Mouse (Mus musculus) forebrain, embryonic 16.5 days (tissue): Measurements from ENCODE around the gene Gm13288. TPM values are rescaled to one million over a fixed set of nuclear protein-coding genes. Genes with fewer than 3 reads are reported as not detected.
A peak's percentile ranks its signal among the peaks of the same experiment; 100 is the strongest.
"Not testable (repeated sequence)": the region's sequence is repeated elsewhere in the genome, so short reads cannot be mapped to it uniquely, and the experiment has no call there.

Source experiments
- ATAC-seq: fragments of 200-750 bp; cut with Nextera tagmentation; 2 replicates; pipeline ENCODE4 v1.8.0; 2017; ENCODE audit warnings: mild to moderate bottlenecking, moderate library complexity
- H3K27ac ChIP-seq: fragments of 300-500 bp; sonication (generic); 2 replicates; pipeline ENCODE4 v1.5.1; 2014; ENCODE audit warnings: low read length, control low read depth
- H3K27me3 ChIP-seq: fragments of 300-500 bp; sonication (generic); replicated peaks from 2 replicates; pipeline ENCODE4 v1.6.1; 2014; ENCODE audit warnings: low read length; ENCODE audit not compliant: control insufficient read depth, insufficient read depth
- H3K36me3 ChIP-seq: fragments of 300-500 bp; sonication (generic); 2 replicates; pipeline ENCODE4 v1.6.1; 2014; ENCODE audit not compliant: control insufficient read depth, insufficient read depth
- H3K4me1 ChIP-seq: fragments of 300-500 bp; sonication (generic); replicated peaks from 2 replicates; pipeline ENCODE4 v1.6.1; 2014; ENCODE audit warnings: low read length; ENCODE audit not compliant: control insufficient read depth, insufficient read depth
- H3K4me2 ChIP-seq: fragments of 300-500 bp; sonication (generic); 2 replicates; pipeline ENCODE4 v1.6.1; 2014; ENCODE audit warnings: mild to moderate bottlenecking, low read length, control low read depth
- H3K4me3 ChIP-seq: fragments of 300-500 bp; sonication (generic); replicated peaks from 2 replicates; pipeline ENCODE4 v1.5.1; 2014; ENCODE audit warnings: mild to moderate bottlenecking, low read length, control low read depth
- H3K9ac ChIP-seq: fragments of 300-500 bp; sonication (generic); replicated peaks from 2 replicates; pipeline ENCODE4 v1.6.1; 2014; ENCODE audit warnings: low read depth, low read length, control low read depth
- H3K9me3 ChIP-seq: fragments of 300-500 bp; sonication (generic); 2 replicates; pipeline ENCODE4 v1.6.1; 2016; ENCODE audit warnings: low read length; ENCODE audit not compliant: control insufficient read depth
- WGBS: fragments of 180-500 bp; shearing (Covaris S2); extraction: QIAGEN DNeasy Blood & Tissue Kit; methylation state at CpG from one replicate; pipeline ENCODE4 v1.1.7; 2014; 5-methylcytosine and 5-hydroxymethylcytosine counted together
- polyA plus RNA-seq: library from polyadenylated mRNA; unstranded; fragments of >200 nt; fragmentation: Nextera tagmentation; extraction: Ambion mirVana; gene quantifications from 2 replicates; pipeline ENCODE4 v1.2.1, GENCODE M21; 2015

Gene Gm13288
- polyA plus RNA-seq, 1 experiment from 2014 or later, result not detected

DNA sequence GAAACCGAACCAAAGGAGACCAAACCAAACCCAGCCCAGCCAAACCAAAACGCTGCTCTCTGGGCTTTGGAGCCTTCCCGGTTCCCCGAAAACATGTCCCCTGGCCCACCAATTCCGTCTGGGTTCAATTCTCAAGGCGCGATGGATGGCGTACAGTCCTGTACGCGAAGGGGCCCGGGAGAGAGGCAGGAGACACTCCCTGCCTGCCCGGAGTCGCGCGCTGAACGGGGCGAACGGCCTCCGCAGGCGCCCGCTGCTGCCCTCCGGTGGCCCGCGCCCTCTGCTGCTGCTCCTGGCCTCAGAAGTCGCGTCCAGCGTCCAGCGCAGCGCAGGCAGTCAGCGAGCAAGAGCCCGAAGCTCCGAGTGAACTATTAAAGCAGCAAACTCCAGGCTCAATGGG, 31.8 kb upstream of the Gm13288 start, which contains the start of gene Gm13290:
Gene Gm13290, plus strand, starts transcription at position 301 of the 400 bp plus-strand sequence.
- not testable (repeated sequence) for H3K27me3 ChIP-seq, H3K36me3 ChIP-seq, H3K4me1 ChIP-seq, H3K4me2 ChIP-seq, ATAC-seq, H3K27ac ChIP-seq, H3K9ac ChIP-seq, H3K9me3 ChIP-seq, H3K4me3 ChIP-seq
- WGBS, result no CpG with 5 or more reads among the region's 32 CpGs

DNA sequence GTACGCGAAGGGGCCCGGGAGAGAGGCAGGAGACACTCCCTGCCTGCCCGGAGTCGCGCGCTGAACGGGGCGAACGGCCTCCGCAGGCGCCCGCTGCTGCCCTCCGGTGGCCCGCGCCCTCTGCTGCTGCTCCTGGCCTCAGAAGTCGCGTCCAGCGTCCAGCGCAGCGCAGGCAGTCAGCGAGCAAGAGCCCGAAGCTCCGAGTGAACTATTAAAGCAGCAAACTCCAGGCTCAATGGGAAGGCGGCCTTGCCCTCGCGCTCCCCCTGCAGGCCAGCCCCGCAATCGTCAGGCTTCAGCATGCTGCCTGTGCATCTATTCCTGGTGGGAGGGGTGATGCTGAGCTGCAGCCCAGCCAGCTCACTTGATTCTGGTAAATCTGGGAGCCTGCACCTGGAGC, 28.7 kb upstream of the Gm13288 start, which contains the start of gene Gm13289:
Gene Gm13289, plus strand, starts transcription at position 301 of the 400 bp plus-strand sequence.
- not testable (repeated sequence) for H3K27me3 ChIP-seq, H3K27ac ChIP-seq, H3K9ac ChIP-seq, ATAC-seq, H3K9me3 ChIP-seq, H3K4me2 ChIP-seq, H3K36me3 ChIP-seq, H3K4me3 ChIP-seq, H3K4me1 ChIP-seq
- no CpG with 5 or more reads among the region's 29 CpGs for WGBS

DNA sequence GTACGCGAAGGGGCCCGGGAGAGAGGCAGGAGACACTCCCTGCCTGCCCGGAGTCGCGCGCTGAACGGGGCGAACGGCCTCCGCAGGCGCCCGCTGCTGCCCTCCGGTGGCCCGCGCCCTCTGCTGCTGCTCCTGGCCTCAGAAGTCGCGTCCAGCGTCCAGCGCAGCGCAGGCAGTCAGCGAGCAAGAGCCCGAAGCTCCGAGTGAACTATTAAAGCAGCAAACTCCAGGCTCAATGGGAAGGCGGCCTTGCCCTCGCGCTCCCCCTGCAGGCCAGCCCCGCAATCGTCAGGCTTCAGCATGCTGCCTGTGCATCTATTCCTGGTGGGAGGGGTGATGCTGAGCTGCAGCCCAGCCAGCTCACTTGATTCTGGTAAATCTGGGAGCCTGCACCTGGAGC, 25.8 kb upstream of the Gm13288 start, which contains the start of gene Gm13272:
Gene Gm13272, plus strand, starts transcription at position 301 of the 400 bp plus-strand sequence.
- no CpG with 5 or more reads among the region's 29 CpGs for WGBS
- H3K4me2 ChIP-seq, H3K4me1 ChIP-seq, H3K9me3 ChIP-seq, ATAC-seq, H3K27me3 ChIP-seq, H3K27ac ChIP-seq, H3K9ac ChIP-seq, H3K36me3 ChIP-seq, H3K4me3 ChIP-seq: not testable (repeated sequence)

DNA sequence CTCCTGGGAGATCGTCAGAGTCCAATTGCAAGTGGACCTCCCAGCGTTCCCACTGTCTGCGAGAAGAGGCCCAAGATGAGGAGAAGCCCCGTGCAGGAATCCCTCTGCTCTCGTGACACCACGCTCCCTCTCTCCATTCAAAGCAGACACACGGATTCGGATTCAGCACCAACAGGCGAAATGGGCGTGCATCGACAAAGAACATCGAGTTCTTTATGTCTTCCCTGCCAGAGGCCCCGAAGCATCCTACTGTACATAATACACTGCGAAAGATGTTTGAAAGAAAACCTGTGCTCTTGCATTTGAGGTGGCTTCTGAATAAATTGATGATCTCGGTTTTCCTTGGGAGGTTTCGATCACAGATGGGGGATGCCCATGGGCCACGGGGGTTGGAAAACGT, 25.0 kb upstream of the Gm13288 start:
- not testable (repeated sequence) for H3K4me2 ChIP-seq, H3K9ac ChIP-seq

DNA sequence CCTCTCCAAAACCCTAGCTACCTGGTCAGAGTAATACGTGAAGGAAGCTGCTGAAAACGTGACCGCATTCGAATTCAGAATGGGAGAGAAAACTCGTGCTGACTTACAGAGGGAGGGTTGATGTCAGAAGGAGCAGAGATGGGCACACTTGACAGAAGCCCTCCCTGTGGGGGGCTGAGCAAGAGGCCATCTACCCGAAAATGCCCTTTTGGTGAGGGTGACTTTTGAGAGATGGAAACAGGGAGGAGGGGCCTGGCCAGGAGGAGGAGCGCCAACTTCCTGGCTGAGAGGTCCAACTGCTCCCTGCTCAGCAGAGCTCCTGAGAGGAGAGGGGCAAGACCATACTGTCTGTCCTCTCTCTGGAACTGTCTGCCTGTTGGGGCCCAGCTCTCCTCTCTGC, 23.5 kb upstream of the Gm13288 start, which contains the start of gene Ifnz:
Gene Ifnz, plus strand, starts transcription at position 301 of the 400 bp plus-strand sequence.
- H3K4me1 ChIP-seq, H3K27me3 ChIP-seq, H3K36me3 ChIP-seq, H3K4me3 ChIP-seq, H3K9me3 ChIP-seq, H3K9ac ChIP-seq, ATAC-seq, H3K27ac ChIP-seq: not testable (repeated sequence)
- peak within 1 kb of the TSS; percentile 39; the same call in 1 of the 2 replicates for H3K4me2 ChIP-seq
- 36% methylated on average over 3 of the region's 7 CpGs for WGBS

More for the DNA sequence above, 25.0 kb upstream of the Gm13288 start:
- not testable (repeated sequence) for H3K27ac ChIP-seq, H3K27me3 ChIP-seq, H3K9me3 ChIP-seq, H3K4me1 ChIP-seq, H3K36me3 ChIP-seq, ATAC-seq, H3K4me3 ChIP-seq
- 52% methylated on average over 14 of the region's 18 CpGs for WGBS

DNA sequence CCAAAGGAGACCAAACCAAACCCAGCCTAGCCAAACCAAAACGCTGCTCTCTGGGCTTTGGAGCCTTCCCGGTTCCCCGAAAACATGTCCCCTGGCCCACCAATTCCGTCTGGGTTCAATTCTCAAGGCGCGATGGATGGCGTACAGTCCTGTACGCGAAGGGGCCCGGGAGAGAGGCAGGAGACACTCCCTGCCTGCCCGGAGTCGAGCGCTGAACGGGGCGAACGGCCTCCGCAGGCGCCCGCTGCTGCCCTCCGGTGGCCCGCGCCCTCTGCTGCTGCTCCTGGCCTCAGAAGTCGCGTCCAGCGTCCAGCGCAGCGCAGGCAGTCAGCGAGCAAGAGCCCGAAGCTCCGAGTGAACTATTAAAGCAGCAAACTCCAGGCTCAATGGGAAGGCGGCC, 23.0 kb upstream of the Gm13288 start:
- 2% methylated on average over 9 of the region's 31 CpGs for WGBS
- not testable (repeated sequence) for ATAC-seq, H3K4me3 ChIP-seq

DNA sequence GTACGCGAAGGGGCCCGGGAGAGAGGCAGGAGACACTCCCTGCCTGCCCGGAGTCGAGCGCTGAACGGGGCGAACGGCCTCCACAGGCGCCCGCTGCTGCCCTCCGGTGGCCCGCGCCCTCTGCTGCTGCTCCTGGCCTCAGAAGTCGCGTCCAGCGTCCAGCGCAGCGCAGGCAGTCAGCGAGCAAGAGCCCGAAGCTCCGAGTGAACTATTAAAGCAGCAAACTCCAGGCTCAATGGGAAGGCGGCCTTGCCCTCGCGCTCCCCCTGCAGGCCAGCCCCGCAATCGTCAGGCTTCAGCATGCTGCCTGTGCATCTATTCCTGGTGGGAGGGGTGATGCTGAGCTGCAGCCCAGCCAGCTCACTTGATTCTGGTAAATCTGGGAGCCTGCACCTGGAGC, 19.9 kb upstream of the Gm13288 start, which contains the start of gene Gm13276:
Gene Gm13276, plus strand, starts transcription at position 301 of the 400 bp plus-strand sequence.
- not testable (repeated sequence) for H3K9me3 ChIP-seq, H3K4me1 ChIP-seq, H3K4me3 ChIP-seq, H3K27me3 ChIP-seq, H3K36me3 ChIP-seq, H3K4me2 ChIP-seq, ATAC-seq, H3K27ac ChIP-seq, H3K9ac ChIP-seq
- WGBS, result no CpG with 5 or more reads among the region's 27 CpGs

More for the DNA sequence above, 23.0 kb upstream of the Gm13288 start:
- H3K27me3 ChIP-seq, H3K36me3 ChIP-seq, H3K9me3 ChIP-seq, H3K4me1 ChIP-seq, H3K27ac ChIP-seq, H3K9ac ChIP-seq: not testable (repeated sequence)
- peak overlapping the region; percentile 39; the same call in 1 of the 2 replicates for H3K4me2 ChIP-seq

DNA sequence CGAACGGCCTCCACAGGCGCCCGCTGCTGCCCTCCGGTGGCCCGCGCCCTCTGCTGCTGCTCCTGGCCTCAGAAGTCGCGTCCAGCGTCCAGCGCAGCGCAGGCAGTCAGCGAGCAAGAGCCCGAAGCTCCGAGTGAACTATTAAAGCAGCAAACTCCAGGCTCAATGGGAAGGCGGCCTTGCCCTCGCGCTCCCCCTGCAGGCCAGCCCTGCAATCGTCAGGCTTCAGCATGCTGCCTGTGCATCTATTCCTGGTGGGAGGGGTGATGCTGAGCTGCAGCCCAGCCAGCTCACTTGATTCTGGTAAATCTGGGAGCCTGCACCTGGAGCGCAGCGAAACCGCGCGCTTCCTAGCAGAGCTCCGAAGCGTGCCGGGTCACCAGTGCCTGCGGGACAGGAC, 16.9 kb upstream of the Gm13288 start, which contains the start of gene Gm13277:
Gene Gm13277, plus strand, starts transcription at position 231 of the 400 bp plus-strand sequence.
- not testable (repeated sequence) for H3K27ac ChIP-seq, H3K4me2 ChIP-seq, ATAC-seq, H3K27me3 ChIP-seq, H3K9ac ChIP-seq, H3K36me3 ChIP-seq, H3K4me3 ChIP-seq, H3K4me1 ChIP-seq, H3K9me3 ChIP-seq
- 0% methylated on average over 1 of the region's 28 CpGs for WGBS

DNA sequence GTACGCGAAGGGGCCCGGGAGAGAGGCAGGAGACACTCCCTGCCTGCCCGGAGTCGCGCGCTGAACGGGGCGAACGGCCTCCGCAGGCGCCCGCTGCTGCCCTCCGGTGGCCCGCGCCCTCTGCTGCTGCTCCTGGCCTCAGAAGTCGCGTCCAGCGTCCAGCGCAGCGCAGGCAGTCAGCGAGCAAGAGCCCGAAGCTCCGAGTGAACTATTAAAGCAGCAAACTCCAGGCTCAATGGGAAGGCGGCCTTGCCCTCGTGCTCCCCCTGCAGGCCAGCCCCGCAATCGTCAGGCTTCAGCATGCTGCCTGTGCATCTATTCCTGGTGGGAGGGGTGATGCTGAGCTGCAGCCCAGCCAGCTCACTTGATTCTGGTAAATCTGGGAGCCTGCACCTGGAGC, 14.1 kb upstream of the Gm13288 start, which contains the start of gene Gm13278:
Gene Gm13278, plus strand, starts transcription at position 301 of the 400 bp plus-strand sequence.
- H3K4me1 ChIP-seq, H3K27me3 ChIP-seq, H3K36me3 ChIP-seq, H3K4me3 ChIP-seq, H3K9ac ChIP-seq, ATAC-seq, H3K27ac ChIP-seq, H3K4me2 ChIP-seq, H3K9me3 ChIP-seq: not testable (repeated sequence)
- whole genome bisulfite sequencing, result no CpG with 5 or more reads among the region's 28 CpGs
